In genomic region chr9:76007342-76007970, GRCm38 (mm10) we compare ENCODE assay signal across 16 mouse cellular contexts. TPM values are rescaled to one million over a fixed set of nuclear protein-coding genes. Genes with fewer than 3 reads are reported as not detected.
A peak's percentile ranks its signal among the peaks of the same experiment; 100 is the strongest.
DNase-seq lines count a peak whose midpoint lies in the region; ATAC-seq lines count a peak whose summit lies in the region.
"Had no signal": no experiment of that assay in that cellular context is flagged by ENCODE, and none has a peak within 500 bp of the region (broad histone marks: within the 10 kb centered on the region; RNA-seq: fewer than 3 reads in every experiment).

No protein-coding gene starts in this region.

- no peaks in the 10 kb centered on the region for H3K9me3 ChIP-seq in neural tube, embryonic 15.5 days (replicated peaks)
- H3K9me3 ChIP-seq: neural tube, embryonic 12.5 days had no signal

- H3K27me3 ChIP-seq in neural tube, embryonic 15.5 days (replicated peaks): no peaks in the 10 kb centered on the region
- H3K27me3 ChIP-seq: neural tube, embryonic 12.5 days; Patski had no signal

- H3K4me1 ChIP-seq in neural tube, embryonic 15.5 days: no peaks in the 10 kb centered on the region
- H3K4me1 ChIP-seq: neural tube, embryonic 12.5 days had no signal

- 53% methylated on average over 6 of the region's 6 CpGs for whole genome bisulfite sequencing in neural tube, embryonic 15.5 days

- H3K27ac ChIP-seq in neural tube, embryonic 15.5 days (replicated peaks): no peak overlapping the region
- H3K27ac ChIP-seq: neural tube, embryonic 12.5 days had no signal

- peak; percentile 65 for DNase-seq in embryo, embryonic 10 days (ENCODE audit: low spot score)
- DNase-seq in embryo, embryonic 11 days: no peak
- peak; percentile 31 for DNase-seq in neural tube, embryonic 10.5 days (ENCODE audit: extremely low spot score, low spot score)
- peak; percentile 72 for DNase-seq in lung, postnatal 25 days (ENCODE audit: low spot score)
- DNase-seq in left cerebral cortex, postnatal 36 days (ENCODE audit: low spot score in 2 of 2): no peak
- no peak for DNase-seq in c-Kit-positive CD71-positive TER-119-positive erythroid progenitor cells, embryonic 14.5 days (ENCODE audit: low spot score)
- DNase-seq: kidney, adult 8-10 months; layer of hippocampus, adult 9-11 months; thymus, postnatal 14 days had no signal

- no peak for ATAC-seq in neural tube, embryonic 15.5 days (ENCODE audit: low FRiP score)
- no peak for ATAC-seq in CD4-positive, CD25-positive, alpha-beta regulatory T cell, adult 4 months
- ATAC-seq: forebrain, embryonic 16.5 days; Patski had no signal

- no peak overlapping the region for H3K4me3 ChIP-seq in neural tube, embryonic 15.5 days (replicated peaks)
- H3K4me3 ChIP-seq: neural tube, embryonic 12.5 days had no signal

- H3K9ac ChIP-seq in neural tube, embryonic 15.5 days (replicated peaks): no peak overlapping the region
- H3K9ac ChIP-seq: neural tube, embryonic 12.5 days had no signal

- no peaks in the 10 kb centered on the region for H3K36me3 ChIP-seq in neural tube, embryonic 15.5 days
- H3K36me3 ChIP-seq: neural tube, embryonic 12.5 days had no signal

- intact Hi-C loops in left cerebral cortex, postnatal 36 days (cut with DNase I): no loop called here

- no peak overlapping the region for H3K4me2 ChIP-seq in neural tube, embryonic 15.5 days
- H3K4me2 ChIP-seq: neural tube, embryonic 12.5 days had no signal

RNA-seq across cellular contexts. Expression of gene Hmgcll1, which starts 7.2 kb away (rescaled TPM):
- polyA plus RNA-seq in neural tube, embryonic 15.5 days (2015; fragmentation: Nextera tagmentation; extraction: Ambion mirVana): 21.5 and 21.9 TPM in 2 replicates
- not detected for polyA plus RNA-seq in CD4-positive, CD25-positive, alpha-beta regulatory T cell, adult 4 months (2017; shearing (Covaris generic))
- 10 to 100 TPM; 16.9 to 18.6 TPM for total RNA-seq in left cerebral cortex, postnatal 36 days (2021)
- total RNA-seq: common myeloid progenitor, adult 5-6 weeks; hematopoietic stem cell, adult 5-6 weeks had no signal

Comparison
In these comparisons a context has a peak if more than half of its experiments do, and no peak if none do; other contexts are left out.
1. DNase-seq: peak in embryo, embryonic 10 days (single experiment), neural tube, embryonic 10.5 days (single experiment) and lung, postnatal 25 days (single experiment); none in embryo, embryonic 11 days (single experiment), left cerebral cortex, postnatal 36 days (0 of 2) and c-Kit-positive CD71-positive TER-119-positive erythroid progenitor cells, embryonic 14.5 days (single experiment).
2. RNA of gene Hmgcll1, which starts 7.2 kb away (polyA plus RNA-seq): 21.5 to 21.9 TPM in neural tube, embryonic 15.5 days; not detected in CD4-positive, CD25-positive, alpha-beta regulatory T cell, adult 4 months; every median in the first group is over 10 times any median in the second.